Mouse (Mus musculus) cerebellum, postnatal 36 days (tissue): Measurements from ENCODE around the gene Snx21.
"Not testable (repeated sequence)": the region's sequence is repeated elsewhere in the genome, so short reads cannot be mapped to it uniquely, and the experiment has no call there.

Experiments
- DNase-seq, 2 experiments: peaks; one replicate each; pipeline ENCODE4 v3.0.0; 2021 to 2022; ENCODE audit warnings: mixed read lengths in 2 of 2

Snx21 gene

DNA sequence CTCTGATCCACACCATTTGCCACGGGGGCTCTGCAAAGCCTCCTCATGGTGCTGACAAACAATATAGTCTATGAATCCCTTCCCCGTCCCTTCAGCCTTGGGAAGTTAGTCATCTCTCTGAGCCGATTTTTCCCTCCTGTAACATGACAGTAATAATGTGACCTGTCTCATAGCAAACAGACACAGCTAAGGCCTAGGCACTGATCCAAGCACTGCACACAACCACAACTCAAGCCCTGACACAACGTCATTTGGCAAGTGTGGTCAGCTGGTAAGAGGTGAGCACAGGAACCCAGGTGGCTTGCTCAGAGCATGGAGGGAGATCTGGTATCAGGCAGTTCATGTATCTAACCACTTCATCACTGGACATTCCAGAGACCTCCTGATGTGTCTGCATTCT is 10.2 kb downstream of the Snx21 start:
- DNase-seq = no peak

DNA sequence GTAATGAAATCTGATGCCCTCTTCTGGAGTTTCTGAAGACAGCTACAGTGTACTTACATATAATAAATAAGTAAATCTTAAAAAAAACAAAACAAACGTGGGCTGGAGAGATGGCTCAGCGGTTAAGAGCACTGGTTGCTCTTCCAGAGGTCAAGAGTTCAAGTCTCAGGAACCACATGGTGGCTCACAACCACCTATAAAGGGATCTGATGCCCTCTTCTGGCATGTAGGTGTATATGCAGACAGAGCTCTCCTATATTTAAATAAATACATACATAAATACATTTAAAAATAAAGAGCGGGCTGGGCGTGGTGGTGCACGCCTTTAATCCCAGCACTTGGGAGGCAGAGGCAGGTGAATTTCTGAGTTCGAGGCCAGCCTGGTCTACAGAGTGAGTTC is 12.9 kb downstream of the Snx21 start:
- not testable (repeated sequence) for DNase-seq

DNA sequence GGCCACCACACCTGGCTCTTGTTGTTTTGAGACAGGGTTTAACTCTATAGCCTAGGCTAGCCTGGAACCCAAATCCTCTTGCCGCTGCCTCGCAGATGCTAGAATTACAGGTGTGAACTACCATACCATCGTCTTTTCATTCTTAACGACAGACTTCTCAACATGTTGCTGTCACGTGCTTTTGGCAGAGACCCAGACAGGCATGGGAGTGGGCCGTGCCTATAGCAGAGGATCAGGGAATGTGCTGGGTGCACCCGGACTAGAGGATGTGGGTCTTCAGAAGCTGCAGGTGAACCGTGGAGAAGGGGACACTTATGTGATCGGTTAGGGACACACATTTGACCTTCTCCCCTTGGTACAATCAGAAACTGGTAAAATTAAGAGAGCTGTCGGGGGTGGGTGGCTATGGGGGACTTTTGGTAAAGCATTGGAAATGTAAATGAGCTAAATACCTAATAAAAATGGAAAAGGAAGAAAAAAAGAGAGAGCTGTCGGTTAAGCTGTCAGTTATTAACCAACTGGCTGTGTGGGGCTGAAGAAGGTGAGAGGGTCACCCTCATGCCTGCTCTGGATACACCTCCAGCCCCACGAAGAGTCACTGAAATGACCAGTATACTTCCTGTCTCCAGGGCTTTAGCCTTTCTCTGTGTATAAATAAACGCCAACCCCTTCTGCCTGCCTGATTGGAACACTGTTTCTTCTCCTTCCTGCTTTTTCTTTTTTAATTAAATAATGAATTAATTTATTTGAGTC is 14.8 kb downstream of the Snx21 start:
- DNase-seq = no peak

- no peak for DNase-seq
These were observed 17.7 kb downstream of the Snx21 start for GRCm38 (mm10) chr2:164803201-164803920.

GRCm38 (mm10) chr2:164803921-164804313 is 18.3 kb downstream of the Snx21 start:
- DNase-seq = no peak

DNA sequence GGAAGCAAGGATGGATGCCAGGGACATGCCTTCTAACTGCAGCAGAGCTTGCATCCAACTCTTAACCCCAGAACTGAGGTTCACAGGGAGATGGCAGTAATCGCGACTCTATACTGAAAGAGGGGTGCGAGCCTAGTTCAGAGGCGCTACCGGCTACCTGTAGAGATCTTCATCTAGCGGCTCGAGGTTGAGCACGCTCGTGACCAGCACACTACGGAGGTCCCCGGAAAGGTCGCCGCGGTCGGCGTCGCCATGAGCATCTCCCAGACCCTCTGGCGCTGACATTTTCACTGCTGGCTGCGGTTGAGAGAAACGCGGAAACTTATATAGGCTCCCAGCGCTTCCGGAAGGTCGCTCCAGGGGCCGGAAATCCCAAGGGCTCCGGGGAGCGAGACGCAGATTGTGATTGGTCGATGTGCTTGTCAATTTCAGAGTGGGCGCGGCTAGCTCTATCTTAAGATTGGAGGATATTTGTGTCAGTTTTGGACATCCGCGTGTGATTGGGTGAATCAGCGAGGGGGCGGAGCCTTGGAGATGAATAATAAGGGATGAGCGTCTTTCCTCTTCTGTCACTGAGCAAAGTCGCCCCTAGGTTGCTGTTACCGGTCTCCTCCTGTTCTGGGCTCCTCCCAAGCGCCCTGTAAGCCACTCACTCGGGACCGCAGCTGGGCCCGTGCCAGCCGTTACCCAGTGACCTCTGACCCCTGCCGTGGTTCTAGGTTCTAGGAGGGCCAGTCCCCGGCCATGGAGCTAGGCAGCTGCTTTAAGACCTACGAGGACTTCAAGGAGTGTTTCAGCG is 19.1 kb downstream of the Snx21 start, which contains the start of the genes Acot8 and Zswim3:
TSS of gene Acot8 (minus strand) at position 350 of the 799 bp plus-strand sequence.
TSS of gene Zswim3 (plus strand) at position 566 of the 799 bp plus-strand sequence.
- peak; percentile 96 to 100 for DNase-seq

- no peak for DNase-seq
These were observed 19.7 kb downstream of the Snx21 start for GRCm38 (mm10) chr2:164805332-164805718.

DNA sequence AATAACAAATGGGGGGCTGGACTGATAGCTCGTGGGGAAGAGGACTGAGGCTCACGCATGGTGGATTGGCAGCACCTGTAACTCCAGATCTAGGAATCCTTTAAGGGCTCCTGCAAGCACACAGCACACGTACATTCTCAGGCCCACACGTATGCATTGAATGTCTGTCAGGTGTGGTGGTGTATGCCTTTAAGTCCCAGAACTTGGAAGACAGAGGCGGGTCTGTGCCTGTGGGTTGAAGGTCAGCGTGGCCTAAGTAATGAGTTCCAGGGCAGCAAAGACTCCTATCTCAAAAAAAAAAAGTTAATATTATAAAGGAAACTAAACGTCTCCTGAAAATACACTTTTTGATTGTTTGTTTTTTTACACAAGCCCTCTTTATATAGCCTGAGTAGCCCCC is 21.0 kb downstream of the Snx21 start:
- DNase-seq = no peak

- no peak for DNase-seq
These were observed 27.9 kb downstream of the Snx21 start for GRCm38 (mm10) chr2:164813557-164813956.

DNA sequence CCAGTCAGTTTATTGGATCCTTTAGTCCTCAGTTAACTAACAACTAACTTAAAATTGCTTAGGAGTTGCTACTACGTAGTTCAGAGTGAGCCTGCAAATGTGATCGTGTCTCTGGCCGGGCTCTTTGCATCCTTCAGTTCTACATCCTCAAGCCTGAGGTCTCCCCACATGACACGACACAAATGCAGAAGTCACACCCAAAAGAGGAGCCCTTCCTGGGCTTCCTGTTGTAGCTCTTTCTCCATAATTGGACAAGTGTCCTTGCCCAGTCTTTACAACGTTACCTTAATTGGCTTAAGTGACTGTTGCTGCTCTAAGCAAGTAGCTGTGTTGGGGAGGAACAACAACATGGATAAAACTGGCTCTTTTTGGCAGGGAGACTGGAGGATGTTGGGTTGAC is 29.7 kb downstream of the Snx21 start:
- no peak for DNase-seq

DNA sequence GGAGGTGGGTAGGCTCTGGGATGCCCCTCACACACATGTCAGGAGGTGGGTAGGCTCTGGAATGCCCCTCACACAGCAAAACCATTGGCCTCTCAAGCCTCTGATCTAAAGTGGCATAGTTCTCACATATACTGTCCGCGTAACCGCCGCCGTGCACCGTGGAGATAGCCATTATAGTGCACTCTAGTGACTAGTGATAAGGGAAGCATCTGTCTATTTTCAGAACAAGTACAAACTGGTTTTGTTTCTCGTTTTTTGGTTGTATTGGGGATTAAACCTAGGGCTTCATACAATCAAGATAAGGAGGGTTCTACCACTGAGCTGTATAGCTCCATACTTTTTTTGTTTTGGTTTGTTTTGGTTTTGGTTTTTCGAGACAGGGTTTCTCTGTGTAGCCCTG is 30.2 kb downstream of the Snx21 start:
- DNase-seq = no peak

DNA sequence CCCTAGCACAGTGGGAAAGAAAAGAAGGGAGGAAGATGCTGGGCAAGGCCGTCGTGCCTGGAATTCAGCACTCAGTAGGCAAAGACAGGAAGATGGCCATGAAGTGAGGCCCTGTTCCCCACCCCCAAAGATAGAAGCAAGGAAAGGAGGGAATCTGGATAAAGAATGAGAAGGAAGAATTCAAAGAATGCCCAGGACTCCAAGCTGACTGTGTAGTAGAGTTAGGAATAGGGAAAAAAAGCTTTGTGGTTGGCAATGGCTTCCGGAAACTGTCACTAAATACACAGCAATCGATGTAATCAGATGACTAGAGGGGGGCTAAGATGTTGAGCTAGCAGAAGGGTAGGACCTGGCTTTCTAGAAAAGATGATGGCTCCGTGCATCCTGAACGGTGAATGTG is 31.6 kb downstream of the Snx21 start:
- DNase-seq = no peak

GRCm38 (mm10) chr2:164817703-164818102 is 32.1 kb downstream of the Snx21 start:
- no peak for DNase-seq

DNA sequence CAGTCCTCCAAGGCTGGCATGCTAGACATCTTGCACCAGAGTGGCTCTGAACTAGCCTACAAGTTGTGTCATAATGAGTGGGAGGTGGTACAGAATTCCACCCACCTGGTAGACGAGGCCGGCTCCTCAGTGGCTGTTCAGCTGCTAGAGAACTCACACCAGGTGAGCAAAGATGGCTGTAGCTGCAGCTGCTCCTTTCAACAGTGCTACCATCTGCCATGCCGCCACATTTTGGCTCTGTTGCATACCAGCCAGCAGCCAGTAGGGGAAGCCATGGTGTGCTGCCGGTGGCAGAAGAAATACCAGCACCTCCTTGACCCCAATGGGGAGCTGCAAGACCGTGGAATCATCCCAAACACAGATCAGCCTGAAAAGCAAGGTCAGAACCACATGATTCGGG is 35.4 kb downstream of the Snx21 start:
- peak in 1 of 2 experiments; percentile 40 for DNase-seq

DNA sequence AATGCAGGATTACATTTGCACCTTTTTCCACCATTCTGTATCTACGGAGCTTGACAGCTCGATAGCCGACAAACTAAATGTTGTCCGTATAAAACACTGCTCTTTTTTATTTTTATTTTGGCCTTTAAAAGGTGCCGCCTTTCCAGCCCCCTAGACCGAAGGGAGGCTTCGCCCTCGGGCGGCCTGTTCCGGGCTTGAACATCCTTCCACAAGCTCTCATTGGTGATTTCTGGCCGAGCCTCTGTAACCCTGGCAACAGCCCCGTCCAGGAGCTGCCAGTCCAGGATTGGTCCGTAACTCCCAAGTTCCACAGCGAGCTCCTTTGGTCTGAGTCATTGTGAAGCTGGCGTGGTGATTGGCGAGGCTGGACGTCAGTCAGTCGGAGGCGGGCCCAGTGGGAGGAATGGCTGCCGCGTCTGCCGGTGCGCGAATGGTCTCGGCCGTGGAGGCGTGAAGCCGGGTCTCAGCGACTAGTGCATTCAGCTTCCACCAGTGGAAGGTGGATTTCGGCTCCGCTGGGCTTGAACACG is 37.1 kb downstream of the Snx21 start, which contains the start of gene Zswim1:
TSS of gene Zswim1 (plus strand) at position 51 of the 530 bp plus-strand sequence.
- DNase-seq = peak; percentile 100

DNA sequence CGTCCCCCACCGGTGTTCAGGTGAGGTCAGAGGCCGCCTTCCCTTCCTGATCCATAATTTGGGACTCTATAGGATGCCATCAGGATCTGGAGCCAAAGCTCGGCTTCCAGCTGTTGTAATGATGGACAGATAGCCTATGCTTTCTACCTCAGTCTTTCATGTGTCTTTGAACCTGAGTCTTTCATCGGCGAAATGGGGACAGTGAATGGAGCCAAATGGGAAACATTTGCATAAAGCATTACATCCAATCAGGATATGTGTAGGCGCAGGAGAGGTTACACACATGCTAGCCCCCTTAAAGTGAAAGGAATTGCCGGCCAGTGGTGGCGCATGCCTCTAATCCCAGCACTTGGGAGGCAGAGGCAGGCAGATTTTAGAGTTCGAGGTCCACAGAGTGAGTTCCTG is 37.6 kb downstream of the Snx21 start:
- no peak for DNase-seq

- no peak for DNase-seq
These were observed 38.3 kb downstream of the Snx21 start for GRCm38 (mm10) chr2:164823969-164824368.

- DNase-seq = no peak
These were observed 39.9 kb downstream of the Snx21 start for GRCm38 (mm10) chr2:164825521-164825920.

GRCm38 (mm10) chr2:164827146-164827850 is 41.7 kb downstream of the Snx21 start:
- DNase-seq = no peak

DNA sequence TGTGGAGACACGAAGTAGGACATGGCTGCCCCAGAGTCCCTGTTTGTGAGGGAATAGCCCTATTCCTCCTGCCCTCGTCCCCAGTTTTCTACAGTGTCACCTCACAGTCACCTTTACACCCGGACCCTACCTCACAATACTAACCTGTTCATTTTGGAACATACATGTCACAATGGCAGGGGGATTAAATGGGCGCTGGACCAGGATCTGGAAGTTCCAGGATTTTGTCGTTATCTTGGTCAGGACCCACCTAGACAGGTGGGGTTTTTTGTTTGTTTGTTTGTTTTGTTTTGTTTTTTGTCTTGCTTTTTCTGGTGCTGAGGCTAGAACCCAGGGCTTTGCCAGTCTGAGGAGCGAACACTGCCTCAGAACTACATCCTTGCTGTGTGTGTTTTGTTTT is 42.8 kb downstream of the Snx21 start, which contains the start of gene Spata25:
TSS of gene Spata25 (minus strand) at position 101 of the 400 bp plus-strand sequence.
- DNase-seq = no peak

DNA sequence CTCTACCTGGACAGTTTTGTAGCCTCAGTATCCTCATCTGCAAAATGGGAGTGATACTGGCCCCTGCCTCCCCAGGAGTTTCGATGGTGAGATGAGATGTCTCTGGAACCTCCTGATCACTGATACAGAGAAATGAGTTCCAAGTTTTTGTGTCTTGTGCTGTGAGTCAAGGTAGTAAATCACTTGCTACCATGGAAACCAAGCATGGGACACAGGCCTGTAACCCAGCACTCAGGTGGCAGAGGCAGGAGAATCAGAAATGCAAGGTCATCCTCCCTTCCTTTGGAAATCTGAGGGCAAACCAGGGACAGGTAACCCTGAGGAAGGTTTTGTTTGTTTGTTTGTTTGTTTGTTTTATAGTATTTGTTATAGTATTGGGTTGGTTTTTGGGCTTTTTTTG is 43.5 kb downstream of the Snx21 start:
- no peak for DNase-seq

DNA sequence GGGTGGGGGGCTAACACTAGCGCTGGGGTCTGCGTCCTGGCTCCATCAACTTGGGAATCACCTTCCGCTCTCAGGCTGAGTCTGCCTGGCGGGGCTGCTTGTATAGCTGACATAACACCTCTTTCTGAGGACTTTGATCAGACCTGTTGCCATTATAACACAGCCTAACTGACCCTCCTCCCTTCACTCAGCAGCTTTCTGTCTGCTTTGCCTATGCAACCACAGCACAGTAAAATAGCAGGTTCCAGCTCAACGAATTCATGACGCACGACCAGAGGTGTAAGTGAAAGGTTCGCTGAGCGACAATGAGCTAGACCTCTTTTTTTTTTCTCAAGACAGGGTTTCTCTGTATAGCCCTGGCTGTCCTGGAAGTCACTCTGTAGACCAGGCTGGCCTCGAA is 45.4 kb downstream of the Snx21 start:
- DNase-seq = no peak
